Mouse (Mus musculus) hindbrain, embryonic 13.5 days (tissue): ENCODE data around the gene H60b. TPM values are rescaled to one million over a fixed set of nuclear protein-coding genes. Genes with fewer than 3 reads are reported as not detected.
A peak's percentile ranks its signal among the peaks of the same experiment; 100 is the strongest.
"Not testable (repeated sequence)": the region's sequence is repeated elsewhere in the genome, so short reads cannot be mapped to it uniquely, and the experiment has no call there.

Experiments used
- ATAC-seq: fragments of 200-750 bp; cut with Nextera tagmentation; 2 replicates; pipeline ENCODE4 v1.8.0; 2017; ENCODE audit warnings: moderate TSS enrichment; ENCODE audit not compliant: low FRiP score
- H3K27ac ChIP-seq: fragments of 300-500 bp; sonication (generic); 2 replicates; pipeline ENCODE4 v1.5.1; 2015; ENCODE audit warnings: inconsistent platforms, mild to moderate bottlenecking, moderate library complexity
- H3K27me3 ChIP-seq: fragments of 300-500 bp; sonication (generic); 2 replicates; pipeline ENCODE4 v1.6.1; 2015; ENCODE audit warnings: mild to moderate bottlenecking, inconsistent platforms
- H3K36me3 ChIP-seq: fragments of 300-500 bp; sonication (generic); 2 replicates; pipeline ENCODE4 v1.6.1; 2015; ENCODE audit warnings: mild to moderate bottlenecking, inconsistent platforms
- H3K4me1 ChIP-seq: fragments of 300-500 bp; sonication (generic); replicated peaks from 2 replicates; pipeline ENCODE4 v1.6.1; 2015; ENCODE audit warnings: inconsistent platforms
- H3K4me2 ChIP-seq: fragments of 300-500 bp; sonication (generic); 2 replicates; pipeline ENCODE4 v1.6.1; 2015; ENCODE audit warnings: inconsistent platforms, mild to moderate bottlenecking, moderate library complexity
- H3K4me3 ChIP-seq: fragments of 300-500 bp; sonication (generic); 2 replicates; pipeline ENCODE4 v1.5.1; 2015; ENCODE audit warnings: mild to moderate bottlenecking, inconsistent platforms
- H3K9ac ChIP-seq: fragments of 300-500 bp; sonication (generic); 2 replicates; pipeline ENCODE4 v1.6.1; 2015; ENCODE audit warnings: mild to moderate bottlenecking, inconsistent platforms
- H3K9me3 ChIP-seq: fragments of 300-500 bp; sonication (generic); 2 replicates; pipeline ENCODE4 v1.6.1; 2016; ENCODE audit warnings: inconsistent platforms
- WGBS: fragments of 180-500 bp; shearing (Covaris S2); methylation state at CpG from one replicate; pipeline ENCODE4 v1.1.7; 2015; 5-methylcytosine and 5-hydroxymethylcytosine counted together
- polyA plus RNA-seq: library from polyadenylated mRNA; unstranded; fragments of >200 nt; fragmentation: Nextera tagmentation; extraction: Ambion mirVana; gene quantifications from 2 replicates; pipeline ENCODE4 v1.2.1, GENCODE M21; 2015

H60b gene
- polyA plus RNA-seq, 1 experiment from 2014 or later: 1.0 TPM

DNA sequence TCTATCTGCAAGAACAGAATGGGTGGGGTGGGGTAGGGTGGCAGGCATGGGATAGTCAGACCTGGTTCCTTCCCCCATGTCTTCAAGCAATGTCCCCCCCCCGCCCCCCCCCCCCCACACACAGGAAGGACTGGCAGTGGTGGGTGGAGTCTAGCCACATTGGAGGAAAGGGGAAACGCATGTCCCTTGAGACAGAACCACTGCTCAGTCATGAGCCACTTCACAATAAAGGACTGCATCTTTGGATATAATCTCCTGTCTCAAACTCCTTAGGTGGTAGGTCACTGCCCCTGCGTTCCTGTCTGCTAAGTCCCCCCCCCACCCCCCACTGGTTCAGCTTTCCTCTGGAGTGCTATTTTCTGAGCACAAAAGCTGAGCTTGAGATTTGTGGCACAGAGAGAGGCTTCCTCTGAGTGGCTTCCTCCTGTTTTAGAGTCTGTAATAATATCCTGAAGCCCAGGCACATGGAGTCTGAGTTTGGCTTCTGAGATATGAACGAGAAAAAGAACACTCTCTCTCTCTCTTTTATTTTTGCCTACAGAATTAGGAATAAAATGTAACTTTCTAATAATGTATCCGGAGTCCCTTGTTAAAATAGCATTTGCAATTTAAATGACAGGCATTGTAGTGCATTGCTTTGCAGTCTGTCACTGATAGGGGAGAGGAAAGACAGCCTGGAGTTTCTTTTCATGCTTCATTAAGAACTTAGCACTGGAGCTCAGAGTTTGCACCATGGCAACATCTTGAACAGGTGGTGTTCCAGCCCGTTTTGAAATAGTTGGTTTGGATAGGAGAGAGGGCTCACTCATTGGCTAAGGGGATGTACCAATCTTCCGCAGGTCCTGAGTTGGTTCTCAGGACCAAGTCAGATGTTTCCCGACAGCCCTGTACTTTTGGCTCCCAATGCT is 112.7 kb downstream of the H60b start:
- 8% methylated on average over 7 of the region's 8 CpGs for WGBS
- not testable (repeated sequence) for H3K9ac ChIP-seq, H3K36me3 ChIP-seq, H3K27ac ChIP-seq, H3K9me3 ChIP-seq, H3K4me2 ChIP-seq, H3K4me3 ChIP-seq
- Histone ChIP-seq H3K27me3 (peaks cover 18% of the 10 kb centered on the region), H3K4me1 (peaks cover 16% of the 10 kb centered on the region)
- peak; percentile 28; the same call in 1 of the 2 replicates for ATAC-seq

GRCm38 (mm10) chr10:22272914-22273683 is 114.7 kb downstream of the H60b start:
- WGBS: 3% methylated on average over 37 of the region's 37 CpGs
- H3K9ac ChIP-seq: peak overlapping the region; percentile 60
- peak; percentile 65 for ATAC-seq

DNA sequence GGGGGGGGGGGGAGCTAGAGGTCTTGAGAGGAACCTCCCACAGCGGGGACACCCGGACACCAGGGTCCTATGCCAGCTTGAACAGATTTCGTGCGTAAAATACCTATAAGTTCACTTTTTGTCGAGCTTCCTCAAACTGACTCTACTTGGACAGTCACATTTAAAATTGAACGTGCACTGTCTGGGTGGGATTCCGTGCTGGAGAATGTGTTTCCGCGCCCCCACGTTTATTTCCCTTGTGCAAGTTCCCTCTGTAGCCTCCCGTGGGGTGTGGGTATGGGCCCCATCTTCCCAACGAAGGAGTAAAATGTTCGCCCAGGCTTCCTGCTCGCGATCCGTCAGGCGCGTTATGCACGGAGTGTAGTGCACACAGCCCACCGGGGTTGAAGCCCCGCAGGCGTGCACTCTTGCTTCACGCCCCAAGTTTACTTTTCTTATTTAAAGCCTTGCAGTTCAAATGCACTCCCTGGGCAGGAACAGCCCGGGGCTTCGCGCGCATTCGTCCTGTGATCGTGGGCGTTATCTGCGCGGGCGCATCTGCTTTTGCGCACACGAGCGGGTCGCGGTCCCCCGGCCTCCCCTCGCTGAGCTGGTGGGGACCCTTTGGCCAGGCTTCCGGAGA is 115.4 kb downstream of the H60b start:
- Histone ChIP-seq H3K4me3 (peak overlapping the region; percentile 48), H3K27me3 (peaks cover 18% of the 10 kb centered on the region), H3K4me1 (peaks cover 16% of the 10 kb centered on the region), H3K9me3 (no peaks in the 10 kb centered on the region), H3K36me3 (no peaks in the 10 kb centered on the region), H3K9ac (peak overlapping the region; percentile 60), H3K4me2 (peak overlapping the region; percentile 86), H3K27ac (no peak overlapping the region)
- under 1% methylated on average over 41 of the region's 41 CpGs for WGBS
- ATAC-seq: 0 out of 2 replicates have a peak, but pooled peaks have one; percentile 38

More at GRCm38 (mm10) chr10:22272914-22273683, 114.7 kb downstream of the H60b start:
- peaks cover 18% of the 10 kb centered on the region for H3K27me3 ChIP-seq
- H3K9me3 ChIP-seq, H3K36me3 ChIP-seq, H3K27ac ChIP-seq: not testable (repeated sequence)
- peak overlapping the region; percentile 86 for H3K4me2 ChIP-seq
- peak overlapping the region; percentile 48 for H3K4me3 ChIP-seq
- H3K4me1 ChIP-seq: peaks cover 16% of the 10 kb centered on the region

- 7% methylated on average over 19 of the region's 19 CpGs for WGBS
- ATAC-seq: no peak
- peaks cover 18% of the 10 kb centered on the region for H3K27me3 ChIP-seq
- no peaks in the 10 kb centered on the region for H3K9me3 ChIP-seq
- no peak overlapping the region for H3K27ac ChIP-seq
- peaks cover 16% of the 10 kb centered on the region for H3K4me1 ChIP-seq
- peak overlapping the region; percentile 48 for H3K4me3 ChIP-seq
- H3K9ac ChIP-seq: peak overlapping the region; percentile 60; the same call in 1 of the 2 replicates
- peak overlapping the region; percentile 86 for H3K4me2 ChIP-seq
- H3K36me3 ChIP-seq: no peaks in the 10 kb centered on the region
Observed at GRCm38 (mm10) chr10:22274445-22275057, 116.2 kb downstream of the H60b start.

DNA sequence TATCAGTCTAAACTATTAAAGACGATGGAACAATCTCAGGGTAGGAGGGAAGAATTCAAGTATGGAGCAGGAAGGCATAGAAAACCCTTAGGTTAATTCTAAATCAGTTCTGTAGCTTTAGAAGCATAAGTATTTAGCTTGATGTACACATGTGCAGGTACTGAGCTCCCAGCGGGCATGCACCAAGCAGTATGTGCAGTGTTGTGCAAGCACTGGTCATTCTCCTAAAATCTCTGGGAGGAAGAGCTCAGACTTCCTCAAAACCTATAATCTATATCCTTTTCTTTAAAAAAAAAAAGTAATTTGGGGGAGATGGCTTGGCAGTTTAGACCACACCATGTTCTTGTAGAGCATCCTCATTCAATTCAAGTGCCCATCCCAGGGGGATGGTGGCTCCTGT is 120.1 kb downstream of the H60b start:
- H3K27me3 ChIP-seq: peaks cover 14% of the 10 kb centered on the region
- H3K4me1 ChIP-seq: peaks cover 12% of the 10 kb centered on the region
- not testable (repeated sequence) for H3K9ac ChIP-seq, H3K4me3 ChIP-seq, H3K4me2 ChIP-seq, ATAC-seq, H3K27ac ChIP-seq, H3K36me3 ChIP-seq, H3K9me3 ChIP-seq
- 86% methylated on average over 2 of the region's 2 CpGs for WGBS

DNA sequence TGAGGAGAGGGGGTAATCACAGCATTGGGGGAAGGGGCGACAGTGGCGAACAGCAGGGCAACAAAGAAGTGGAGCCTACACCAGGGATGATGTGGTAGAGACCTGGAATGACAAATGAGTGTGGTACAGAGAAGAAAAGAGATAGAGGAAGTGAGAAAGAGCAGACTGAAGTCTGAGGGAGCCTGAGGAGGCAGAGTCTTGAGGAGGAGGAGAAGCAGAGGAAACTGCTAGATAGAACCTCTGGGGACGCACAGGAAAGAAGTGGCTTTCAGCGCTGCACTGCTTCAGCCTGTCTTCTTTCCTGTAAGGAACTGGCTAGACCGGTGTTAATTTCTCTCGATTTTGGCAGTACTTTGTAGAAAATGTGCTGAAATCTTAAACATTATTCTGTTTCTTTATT is 124.4 kb downstream of the H60b start:
- H3K27me3 ChIP-seq: no peaks in the 10 kb centered on the region
- H3K4me1 ChIP-seq: no peaks in the 10 kb centered on the region
- H3K27ac ChIP-seq: no peak overlapping the region
- H3K9ac ChIP-seq: no peak overlapping the region
- ATAC-seq: no peak
- no peak overlapping the region for H3K4me3 ChIP-seq
- H3K36me3 ChIP-seq: no peaks in the 10 kb centered on the region
- H3K9me3 ChIP-seq: no peaks in the 10 kb centered on the region
- 59% methylated on average over 6 of the region's 6 CpGs for WGBS
- no peak overlapping the region for H3K4me2 ChIP-seq

GRCm38 (mm10) chr10:22295676-22296075 is 137.3 kb downstream of the H60b start:
- H3K4me3 ChIP-seq: no peak overlapping the region
- H3K9ac ChIP-seq: no peak overlapping the region
- no peaks in the 10 kb centered on the region for H3K4me1 ChIP-seq
- no peaks in the 10 kb centered on the region for H3K27me3 ChIP-seq
- WGBS: 21% methylated on average over 1 of the region's 1 CpGs
- no peaks in the 10 kb centered on the region for H3K36me3 ChIP-seq
- H3K27ac ChIP-seq: no peak overlapping the region
- no peak overlapping the region for H3K4me2 ChIP-seq
- ATAC-seq: no peak
- no peaks in the 10 kb centered on the region for H3K9me3 ChIP-seq

- ATAC-seq: no peak
- Histone ChIP-seq H3K4me3 (no peak overlapping the region), H3K9me3 (no peaks in the 10 kb centered on the region), H3K27me3 (no peaks in the 10 kb centered on the region), H3K36me3 (no peaks in the 10 kb centered on the region), H3K4me1 (no peaks in the 10 kb centered on the region), H3K9ac (no peak overlapping the region), H3K27ac (no peak overlapping the region), H3K4me2 (no peak overlapping the region)
- 85% methylated on average over 5 of the region's 5 CpGs for WGBS
Observed at GRCm38 (mm10) chr10:22297033-22297762, 138.8 kb downstream of the H60b start.

DNA sequence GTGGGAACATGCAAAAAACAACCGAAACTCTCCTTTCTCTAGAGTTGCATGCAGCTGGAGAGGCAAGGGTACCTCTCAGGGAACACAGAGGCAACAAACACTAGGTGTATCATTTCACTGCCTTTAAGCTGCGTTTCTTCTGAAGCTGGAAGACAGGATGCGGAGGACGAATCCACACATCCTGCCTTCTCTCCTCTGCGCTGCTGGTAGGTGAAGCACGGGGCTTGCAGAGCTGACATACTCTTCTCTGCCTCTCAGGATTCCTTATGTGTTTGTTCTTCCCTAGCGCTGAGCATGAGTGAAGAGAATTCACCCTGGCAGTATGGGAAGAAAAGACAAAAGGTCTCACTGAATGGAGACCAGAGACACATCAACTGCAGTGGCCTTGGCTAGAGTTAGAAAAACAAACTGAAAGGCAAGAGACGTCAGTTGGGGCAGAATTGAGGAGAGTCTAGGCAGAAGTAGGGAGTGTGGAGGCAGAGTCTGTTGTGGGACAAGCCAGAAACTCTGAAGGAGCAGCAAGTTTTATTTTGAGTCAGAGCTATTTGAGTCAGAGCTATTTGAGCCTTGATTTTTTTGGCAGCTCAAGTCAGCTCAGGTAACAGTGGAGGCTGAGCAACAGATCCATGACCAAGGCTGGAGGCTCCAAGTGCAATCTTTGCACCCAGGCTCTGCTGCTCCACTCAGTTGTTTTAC is 139.5 kb downstream of the H60b start:
- H3K36me3 ChIP-seq: no peaks in the 10 kb centered on the region
- no peak overlapping the region for H3K9ac ChIP-seq
- H3K4me2 ChIP-seq: no peak overlapping the region
- no peak overlapping the region for H3K27ac ChIP-seq
- ATAC-seq: no peak
- no peak overlapping the region for H3K4me3 ChIP-seq
- no peaks in the 10 kb centered on the region for H3K9me3 ChIP-seq
- H3K4me1 ChIP-seq: no peaks in the 10 kb centered on the region
- 65% methylated on average over 8 of the region's 8 CpGs for WGBS
- no peaks in the 10 kb centered on the region for H3K27me3 ChIP-seq

DNA sequence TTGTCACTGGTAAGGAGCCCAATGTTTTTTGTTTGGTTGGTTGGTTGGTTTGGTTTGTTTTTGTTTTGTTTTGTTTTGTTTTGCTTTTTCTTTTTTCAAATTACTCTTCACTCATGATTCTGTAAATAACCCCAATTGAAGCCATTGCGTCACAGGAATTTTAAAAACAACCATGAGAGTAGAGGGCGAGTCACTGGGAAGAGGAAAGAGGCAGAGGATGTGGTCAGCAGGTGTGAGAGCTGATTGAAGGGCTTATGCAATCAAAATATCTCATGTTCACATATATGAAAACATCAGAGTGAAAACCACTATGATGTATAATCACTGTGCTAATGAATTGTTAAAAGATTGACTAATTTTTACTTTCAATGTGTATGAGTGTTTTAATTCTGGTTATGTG is 140.9 kb downstream of the H60b start:
- no peaks in the 10 kb centered on the region for H3K36me3 ChIP-seq
- no peak for ATAC-seq
- H3K27ac ChIP-seq: no peak overlapping the region
- H3K27me3 ChIP-seq: no peaks in the 10 kb centered on the region
- no peaks in the 10 kb centered on the region for H3K4me1 ChIP-seq
- no peak overlapping the region for H3K4me2 ChIP-seq
- no peaks in the 10 kb centered on the region for H3K9me3 ChIP-seq
- no peak overlapping the region for H3K9ac ChIP-seq
- no peak overlapping the region for H3K4me3 ChIP-seq
- WGBS: 80% methylated on average over 2 of the region's 2 CpGs

DNA sequence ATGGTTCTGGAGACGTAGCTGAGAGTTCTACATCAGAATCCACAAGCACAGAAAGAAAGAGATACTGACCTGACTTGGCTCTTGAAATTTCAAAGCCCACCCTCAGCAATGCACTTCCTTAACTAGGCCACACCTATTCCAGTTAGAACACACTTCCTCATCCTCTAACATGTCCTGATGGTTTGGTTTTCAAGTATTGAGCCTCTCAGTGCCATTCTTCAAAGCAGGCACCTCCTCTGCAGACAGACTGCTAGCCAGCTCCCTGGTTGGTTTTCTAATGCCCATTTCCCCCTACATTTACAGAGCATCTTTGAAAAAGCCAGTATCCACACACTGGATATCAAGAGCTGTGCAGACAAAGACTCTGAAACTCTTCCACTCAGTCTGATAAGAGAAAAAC is 143.3 kb downstream of the H60b start:
- WGBS: 90% methylated on average over 1 of the region's 1 CpGs
- H3K9ac ChIP-seq: no peak overlapping the region
- H3K4me1 ChIP-seq: no peaks in the 10 kb centered on the region
- no peaks in the 10 kb centered on the region for H3K9me3 ChIP-seq
- H3K4me3 ChIP-seq: no peak overlapping the region
- H3K4me2 ChIP-seq: no peak overlapping the region
- no peaks in the 10 kb centered on the region for H3K27me3 ChIP-seq
- ATAC-seq: no peak
- no peak overlapping the region for H3K27ac ChIP-seq
- H3K36me3 ChIP-seq: no peaks in the 10 kb centered on the region
